Mouse (Mus musculus) kidney, adult 2 months (tissue): ENCODE measurements around the gene Sik3.

Source experiments
- CTCF ChIP-seq: fragments of 200-500 bp; conservative IDR thresholded peaks from 2 replicates; pipeline ENCODE4 v1.5.1; 2011; ENCODE audit warnings: low read depth, mild to moderate bottlenecking, control low read depth, low read length, moderate library complexity, mixed read lengths; ENCODE audit not compliant: insufficient read depth, insufficient read length
- POLR2A ChIP-seq: fragments of 200-500 bp; IDR thresholded peaks from one replicate; pipeline ENCODE4 v1.6.1; 2011; ENCODE audit warnings: low read depth, low read length, control low read depth

GRCm38 (mm10) chr9:46158273-46158813 lies 145.7 kb downstream of the Sik3 start:
- TF ChIP-seq POLR2A (no peak), CTCF (no peak)
